In the genomic region with DNA sequence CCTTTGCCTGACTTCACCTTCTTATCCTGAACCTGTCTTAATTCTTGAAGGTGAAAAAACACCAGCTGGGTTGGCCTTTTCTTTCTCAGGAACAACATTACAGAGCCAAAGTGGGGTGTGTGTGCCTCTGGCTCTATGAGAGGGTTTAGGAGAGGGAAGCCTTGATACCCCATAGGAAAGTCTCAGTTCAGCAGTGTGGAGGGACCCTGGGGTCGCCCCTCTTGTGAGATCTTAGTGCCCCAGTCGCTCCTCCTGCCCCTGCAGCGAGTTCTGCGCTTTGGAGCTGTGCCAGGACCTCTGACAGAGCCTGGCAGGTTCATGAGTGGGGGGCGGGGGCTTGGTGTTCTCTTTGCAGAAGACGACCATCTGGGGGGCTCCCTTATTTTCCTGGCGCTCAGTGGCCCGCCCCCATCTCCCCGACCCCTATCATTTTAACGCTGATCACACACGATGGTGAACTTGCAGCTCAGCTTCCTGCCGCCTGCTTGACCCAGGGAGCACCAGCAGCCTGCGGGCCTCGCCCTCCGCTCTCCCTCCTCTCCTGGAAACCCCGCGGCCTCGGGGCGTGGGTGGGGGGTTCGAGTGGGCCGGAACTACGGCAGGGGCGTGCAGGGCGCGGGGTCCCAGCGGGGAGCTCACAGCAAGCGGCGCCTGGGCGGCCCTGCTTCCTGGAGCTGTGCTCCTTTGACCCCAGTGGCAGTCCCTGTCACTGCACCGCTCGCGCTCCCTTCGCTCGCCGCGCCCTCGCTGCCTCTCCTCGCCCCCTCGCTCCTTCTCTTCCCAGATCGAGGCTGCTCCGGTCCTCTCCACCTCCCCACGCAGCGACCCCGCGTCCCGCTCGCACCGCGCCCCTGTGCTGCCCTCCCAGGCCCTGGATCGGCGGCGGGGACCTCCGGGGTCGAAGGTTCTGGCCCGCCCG, we compare ENCODE assay signal across 9 mouse cellular contexts. TPM values are rescaled to one million over a fixed set of nuclear protein-coding genes. Genes with fewer than 3 reads are reported as not detected.
DNase-seq lines count a peak whose midpoint lies in the region; ATAC-seq and TF ChIP-seq lines count a peak whose summit lies in the region.
"Had no signal": no experiment of that assay in that cellular context is flagged by ENCODE, and none has a peak within 500 bp of the region (broad histone marks: within the 10 kb centered on the region; RNA-seq: fewer than 3 reads in every experiment).

Gene Mpped2, plus strand, starts transcription at position 487 of the 919 bp plus-strand sequence.

- no peak for TF ChIP-seq EP300 in stomach, postnatal 0 days (optimal IDR thresholded peaks at IDR 0.05)

- peak; percentile 48 for TF ChIP-seq CTCF in stomach, postnatal 0 days (IDR thresholded peaks at IDR 0.05; ENCODE audit: low read depth)

- peak; percentile 57 for DNase-seq in embryo, embryonic 11.5 days (ENCODE audit: low read depth, low spot score)
- DNase-seq in limb, embryonic 11.5 days (ENCODE audit: low spot score) = peak; percentile 86
- DNase-seq in midbrain, embryonic 11.5 days (ENCODE audit: low spot score, missing footprints) = peak; percentile 96
- peak; percentile 64 for DNase-seq in stomach, postnatal 0 days (ENCODE audit: low spot score)

- peak within 1 kb of the TSS; percentile 98 for H3K4me2 ChIP-seq in intestine, embryonic 16.5 days (ENCODE audit: low read depth, low read length)
- peak within 1 kb of the TSS; percentile 96 for H3K4me2 ChIP-seq in limb, embryonic 11.5 days (ENCODE audit: low read depth, severe bottlenecking)
- peak within 1 kb of the TSS; percentile 88 for H3K4me2 ChIP-seq in midbrain, embryonic 11.5 days
- peak within 1 kb of the TSS; percentile 100 for H3K4me2 ChIP-seq in stomach, postnatal 0 days (replicated peaks; ENCODE audit: low read depth)

- no peak for ATAC-seq in erythroblast, adult 5-6 weeks (replicated peaks; ENCODE audit: low FRiP score, poor library complexity, severe bottlenecking)
- peak; percentile 89 for ATAC-seq in granulocyte monocyte progenitor cell, adult 5-6 weeks (replicated peaks; ENCODE audit: poor library complexity, severe bottlenecking)
- peak; percentile 89 for ATAC-seq in intestine, embryonic 16.5 days
- peak; percentile 51 for ATAC-seq in limb, embryonic 11.5 days (ENCODE audit: insufficient number of reproducible peaks, low FRiP score, low TSS enrichment, low read depth)
- peak; percentile 76 for ATAC-seq in midbrain, embryonic 11.5 days (ENCODE audit: low FRiP score)
- peak; percentile 81 for ATAC-seq in stomach, postnatal 0 days (ENCODE audit: low FRiP score, low TSS enrichment)

- H3K4me1 ChIP-seq in erythroblast, embryonic 14.5 days (ENCODE audit: control insufficient read depth) = peaks cover 4% of the 10 kb centered on the region; the same call in 1 of the 2 replicates
- peaks cover 8% of the 10 kb centered on the region for H3K4me1 ChIP-seq in intestine, embryonic 16.5 days (ENCODE audit: control insufficient read depth, insufficient read depth, low read length)
- peaks cover 8% of the 10 kb centered on the region for H3K4me1 ChIP-seq in limb, embryonic 11.5 days (ENCODE audit: control insufficient read depth, insufficient read depth, low read length)
- H3K4me1 ChIP-seq in midbrain, embryonic 11.5 days (ENCODE audit: control insufficient read depth, insufficient read depth, low read length) = peaks cover 9% of the 10 kb centered on the region; the same call in 1 of the 2 replicates
- H3K4me1 ChIP-seq in stomach, postnatal 0 days (replicated peaks; ENCODE audit: control insufficient read depth, insufficient read depth) = no peaks in the 10 kb centered on the region; the same call in 1 of the 2 replicates

- H3K9me3 ChIP-seq in erythroblast, embryonic 14.5 days (ENCODE audit: control insufficient read depth, low read length) = no peaks in the 10 kb centered on the region
- H3K9me3 ChIP-seq in intestine, embryonic 16.5 days (ENCODE audit: control insufficient read depth, low read length) = no peaks in the 10 kb centered on the region
- no peaks in the 10 kb centered on the region for H3K9me3 ChIP-seq in limb, embryonic 11.5 days (ENCODE audit: control insufficient read depth, low read length)
- H3K9me3 ChIP-seq in midbrain, embryonic 11.5 days (ENCODE audit: control insufficient read depth, low read length) = no peaks in the 10 kb centered on the region
- H3K9me3 ChIP-seq in stomach, postnatal 0 days (ENCODE audit: control insufficient read depth, low read length) = no peaks in the 10 kb centered on the region

- H3K4me3 ChIP-seq in erythroblast, embryonic 14.5 days (replicated peaks) = peak within 1 kb of the TSS; percentile 59
- H3K4me3 ChIP-seq in intestine, embryonic 16.5 days (ENCODE audit: low read length) = peak within 1 kb of the TSS; percentile 91
- peak within 1 kb of the TSS; percentile 80 for H3K4me3 ChIP-seq in limb, embryonic 11.5 days (ENCODE audit: low read depth, low read length)
- H3K4me3 ChIP-seq in midbrain, embryonic 11.5 days (ENCODE audit: low read depth, low read length) = peak within 1 kb of the TSS; percentile 77
- H3K4me3 ChIP-seq in stomach, postnatal 0 days (ENCODE audit: low read depth, low read length) = peak within 1 kb of the TSS; percentile 73

- H3K27me3 ChIP-seq in erythroblast, embryonic 14.5 days (ENCODE audit: control insufficient read depth) = peaks cover 67% of the 10 kb centered on the region
- no peaks in the 10 kb centered on the region for H3K27me3 ChIP-seq in intestine, embryonic 16.5 days (replicated peaks; ENCODE audit: control insufficient read depth, insufficient read depth, low read length)
- H3K27me3 ChIP-seq in limb, embryonic 11.5 days (ENCODE audit: control insufficient read depth, insufficient read depth, low read length) = no peaks in the 10 kb centered on the region
- no peaks in the 10 kb centered on the region; the same call in 1 of the 2 replicates for H3K27me3 ChIP-seq in midbrain, embryonic 11.5 days (ENCODE audit: control insufficient read depth, insufficient read depth, low read length)
- H3K27me3 ChIP-seq in stomach, postnatal 0 days (ENCODE audit: control insufficient read depth, insufficient read depth, low read length) = no peaks in the 10 kb centered on the region; the same call in 1 of the 2 replicates

- peak within 1 kb of the TSS; percentile 86 for H3K27ac ChIP-seq in intestine, embryonic 16.5 days (ENCODE audit: low read length)
- peak within 1 kb of the TSS; percentile 99 for H3K27ac ChIP-seq in limb, embryonic 11.5 days (replicated peaks; ENCODE audit: low read depth, low read length)
- peak within 1 kb of the TSS; percentile 96 for H3K27ac ChIP-seq in midbrain, embryonic 11.5 days (ENCODE audit: low read depth, low read length)
- H3K27ac ChIP-seq in stomach, postnatal 0 days (replicated peaks) = peak within 1 kb of the TSS; percentile 61

- H3K36me3 ChIP-seq in erythroblast, embryonic 14.5 days (ENCODE audit: control insufficient read depth) = no peaks in the 10 kb centered on the region
- H3K36me3 ChIP-seq in intestine, embryonic 16.5 days (ENCODE audit: control insufficient read depth, insufficient read depth, low read length) = no peaks in the 10 kb centered on the region
- H3K36me3 ChIP-seq in limb, embryonic 11.5 days (ENCODE audit: control insufficient read depth, insufficient read depth, low read length) = no peaks in the 10 kb centered on the region
- no peaks in the 10 kb centered on the region for H3K36me3 ChIP-seq in midbrain, embryonic 11.5 days (ENCODE audit: control insufficient read depth, insufficient read depth, low read length)
- H3K36me3 ChIP-seq in stomach, postnatal 0 days (ENCODE audit: control insufficient read depth, insufficient read depth, low read length) = no peaks in the 10 kb centered on the region

- WGBS in intestine, embryonic 16.5 days = 1% methylated on average over 55 of the region's 56 CpGs
- under 1% methylated on average over 43 of the region's 56 CpGs for WGBS in limb, embryonic 11.5 days
- WGBS in midbrain, embryonic 11.5 days = under 1% methylated on average over 43 of the region's 56 CpGs
- WGBS in stomach, postnatal 0 days = under 1% methylated on average over 49 of the region's 56 CpGs

- H3K9ac ChIP-seq in intestine, embryonic 16.5 days (ENCODE audit: low read depth, low read length) = peak within 1 kb of the TSS; percentile 96
- H3K9ac ChIP-seq in limb, embryonic 11.5 days (ENCODE audit: low read length) = peak within 1 kb of the TSS; percentile 99
- peak within 1 kb of the TSS; percentile 93 for H3K9ac ChIP-seq in midbrain, embryonic 11.5 days (ENCODE audit: low read length)
- H3K9ac ChIP-seq in stomach, postnatal 0 days (ENCODE audit: low read length) = peak within 1 kb of the TSS; percentile 70

RNA-seq across cellular contexts. Expression of gene Mpped2, which starts in this region (rescaled TPM):
- not detected in 2 replicates for polyA plus RNA-seq in erythroblast, embryonic 14.5 days (2012)
- not detected in 2 replicates for total RNA-seq in erythroblast, adult 5-6 weeks (2015; ENCODE audit: low replicate concordance)
- not detected in 2 replicates for total RNA-seq in erythroblast, adult 5-6 weeks (2017; ENCODE audit: low replicate concordance)
- total RNA-seq in granulocyte monocyte progenitor cell, adult 5-6 weeks (2014; fragmentation: Nextera tagmentation) = 0.62 TPM in 1 of 2 replicates, not detected in the other
- not detected in 2 replicates for total RNA-seq in granulocyte monocyte progenitor cell, adult 5-6 weeks (2017)
- polyA plus RNA-seq in intestine, embryonic 16.5 days (2015; fragmentation: Nextera tagmentation; extraction: Ambion mirVana) = 17.4 and 20.2 TPM in 2 replicates
- 91.3 and 98.0 TPM in 2 replicates for polyA plus RNA-seq in limb, embryonic 11.5 days (2014; fragmentation: Nextera tagmentation; extraction: Ambion mirVana)
- polyA plus RNA-seq in midbrain, embryonic 11.5 days (2014; fragmentation: Nextera tagmentation; extraction: Ambion mirVana) = 43.7 and 43.9 TPM in 2 replicates
- 5.8 and 6.6 TPM in 2 replicates for polyA plus RNA-seq in stomach, postnatal 0 days (2015; fragmentation: Nextera tagmentation; extraction: Ambion mirVana)
- total RNA-seq: neutrophil, adult 5-6 weeks had no signal

Comparison
In these comparisons a context has a peak if more than half of its experiments do, and no peak if none do; other contexts are left out.
1. Peak in ATAC-seq in granulocyte monocyte progenitor cell, adult 5-6 weeks; RNA of the gene not detected or under 1 TPM.